Mouse (Mus musculus): Measurements from ENCODE around the gene Zbtb44. TPM values are rescaled to one million over a fixed set of nuclear protein-coding genes. Genes with fewer than 3 reads are reported as not detected.
A peak's percentile ranks its signal among the peaks of the same experiment; 100 is the strongest.

Gene Zbtb44
- 7.5 and 7.6 TPM in 2 replicates for polyA plus RNA-seq (2015; fragmentation: Nextera tagmentation; extraction: Ambion mirVana)

- 0% methylated on average over 58 of the region's 79 CpGs for WGBS
- H3K4me2 ChIP-seq, result peak within 1 kb of the TSS; percentile 88
- H3K27ac ChIP-seq, result peak within 1 kb of the TSS; percentile 97
- no peaks in the 10 kb centered on the region for H3K27me3 ChIP-seq
- peak within 1 kb of the TSS; percentile 86 for H3K4me3 ChIP-seq (replicated peaks)
- H3K36me3 ChIP-seq, result no peaks in the 10 kb centered on the region; the same call in 1 of the 2 replicates
- H3K4me1 ChIP-seq, result peaks cover 12% of the 10 kb centered on the region
- H3K9me3 ChIP-seq (replicated peaks), result no peaks in the 10 kb centered on the region
- peak within 1 kb of the TSS; percentile 89 for H3K9ac ChIP-seq
- ATAC-seq (replicated peaks; ENCODE audit: low FRiP score), result peak; percentile 92
Observed at GRCm38 (mm10) chr9:31030532-31031413, at the start of gene Zbtb44. TSS of gene Zbtb44 (plus strand) at chr9:31030644.

- H3K4me1 ChIP-seq, result no peaks in the 10 kb centered on the region
- H3K4me2 ChIP-seq, result no peak overlapping the region
- no peak overlapping the region for H3K27ac ChIP-seq
- 72% methylated on average over 6 of the region's 6 CpGs for WGBS
- H3K36me3 ChIP-seq, result no peaks in the 10 kb centered on the region
- no peak overlapping the region for H3K9ac ChIP-seq
- no peak overlapping the region for H3K4me3 ChIP-seq (replicated peaks)
- ATAC-seq (replicated peaks; ENCODE audit: low FRiP score), result no peak
- no peaks in the 10 kb centered on the region for H3K9me3 ChIP-seq (replicated peaks)
- no peaks in the 10 kb centered on the region for H3K27me3 ChIP-seq
Observed at GRCm38 (mm10) chr9:30985782-30986181, 44.7 kb upstream of the Zbtb44 start.

GRCm38 (mm10) chr9:30993106-30993505, 37.3 kb upstream of the Zbtb44 start:
- Histone ChIP-seq H3K9me3 (replicated peaks) (no peaks in the 10 kb centered on the region), H3K4me1 (peaks cover 11% of the 10 kb centered on the region; the same call in 1 of the 2 replicates), H3K4me2 (no peak overlapping the region), H3K27ac (no peak overlapping the region), H3K27me3 (no peaks in the 10 kb centered on the region), H3K4me3 (replicated peaks) (no peak overlapping the region), H3K36me3 (no peaks in the 10 kb centered on the region), H3K9ac (no peak overlapping the region)
- no peak for ATAC-seq (replicated peaks; ENCODE audit: low FRiP score)
- 77% methylated on average over 5 of the region's 5 CpGs for WGBS

- H3K27me3 ChIP-seq, result no peaks in the 10 kb centered on the region
- no peak overlapping the region for H3K4me3 ChIP-seq (replicated peaks)
- no peaks in the 10 kb centered on the region for H3K9me3 ChIP-seq (replicated peaks)
- no peak overlapping the region for H3K9ac ChIP-seq
- H3K4me1 ChIP-seq, result peaks cover 11% of the 10 kb centered on the region; the same call in 1 of the 2 replicates
- no peak overlapping the region for H3K4me2 ChIP-seq
- no peaks in the 10 kb centered on the region for H3K36me3 ChIP-seq
- ATAC-seq (replicated peaks; ENCODE audit: low FRiP score), result peak; percentile 96
- H3K27ac ChIP-seq, result no peak overlapping the region
- WGBS, result 36% methylated on average over 12 of the region's 12 CpGs
Observed at GRCm38 (mm10) chr9:30996590-30997562, 33.6 kb upstream of the Zbtb44 start.

GRCm38 (mm10) chr9:31000641-31001040, 29.8 kb upstream of the Zbtb44 start:
- H3K4me2 ChIP-seq, result no peak overlapping the region
- WGBS, result 68% methylated on average over 10 of the region's 10 CpGs
- H3K27me3 ChIP-seq, result no peaks in the 10 kb centered on the region
- no peak overlapping the region for H3K27ac ChIP-seq
- no peak for ATAC-seq (replicated peaks; ENCODE audit: low FRiP score)
- no peak overlapping the region for H3K4me3 ChIP-seq (replicated peaks)
- peaks cover 11% of the 10 kb centered on the region; the same call in 1 of the 2 replicates for H3K4me1 ChIP-seq
- no peak overlapping the region for H3K9ac ChIP-seq
- no peaks in the 10 kb centered on the region for H3K9me3 ChIP-seq (replicated peaks)
- H3K36me3 ChIP-seq, result no peaks in the 10 kb centered on the region

GRCm38 (mm10) chr9:31002528-31002927, 27.9 kb upstream of the Zbtb44 start:
- ATAC-seq (replicated peaks; ENCODE audit: low FRiP score), result no peak
- Histone ChIP-seq H3K4me2 (no peak overlapping the region), H3K4me3 (replicated peaks) (no peak overlapping the region), H3K27ac (no peak overlapping the region), H3K36me3 (no peaks in the 10 kb centered on the region), H3K27me3 (no peaks in the 10 kb centered on the region), H3K9me3 (replicated peaks) (no peaks in the 10 kb centered on the region), H3K9ac (no peak overlapping the region), H3K4me1 (peaks cover 1% of the 10 kb centered on the region; the same call in 1 of the 2 replicates)
- 77% methylated on average over 4 of the region's 4 CpGs for WGBS

- WGBS, result 73% methylated on average over 2 of the region's 2 CpGs
- H3K27ac ChIP-seq, result no peak overlapping the region
- H3K4me1 ChIP-seq, result no peaks in the 10 kb centered on the region
- H3K4me2 ChIP-seq, result no peak overlapping the region
- H3K9ac ChIP-seq, result no peak overlapping the region
- H3K36me3 ChIP-seq, result no peaks in the 10 kb centered on the region
- no peaks in the 10 kb centered on the region for H3K27me3 ChIP-seq
- ATAC-seq (replicated peaks; ENCODE audit: low FRiP score), result no peak
- no peaks in the 10 kb centered on the region for H3K9me3 ChIP-seq (replicated peaks)
- no peak overlapping the region for H3K4me3 ChIP-seq (replicated peaks)
Observed at GRCm38 (mm10) chr9:31009334-31009733, 21.1 kb upstream of the Zbtb44 start.

- no peak for ATAC-seq (replicated peaks; ENCODE audit: low FRiP score)
- H3K4me2 ChIP-seq, result no peak overlapping the region
- no peaks in the 10 kb centered on the region for H3K27me3 ChIP-seq
- WGBS, result 52% methylated on average over 3 of the region's 3 CpGs
- no peaks in the 10 kb centered on the region for H3K9me3 ChIP-seq (replicated peaks)
- H3K36me3 ChIP-seq, result no peaks in the 10 kb centered on the region
- no peaks in the 10 kb centered on the region for H3K4me1 ChIP-seq
- no peak overlapping the region for H3K4me3 ChIP-seq (replicated peaks)
- H3K27ac ChIP-seq, result no peak overlapping the region
- no peak overlapping the region for H3K9ac ChIP-seq
Observed at GRCm38 (mm10) chr9:31010040-31010439, 20.4 kb upstream of the Zbtb44 start.

GRCm38 (mm10) chr9:31010749-31011148, 19.7 kb upstream of the Zbtb44 start:
- Histone ChIP-seq H3K9ac (no peak overlapping the region), H3K27ac (no peak overlapping the region), H3K4me1 (no peaks in the 10 kb centered on the region), H3K36me3 (no peaks in the 10 kb centered on the region), H3K9me3 (replicated peaks) (no peaks in the 10 kb centered on the region), H3K4me2 (no peak overlapping the region), H3K27me3 (no peaks in the 10 kb centered on the region), H3K4me3 (replicated peaks) (no peak overlapping the region)
- no peak for ATAC-seq (replicated peaks; ENCODE audit: low FRiP score)
- WGBS, result 56% methylated on average over 3 of the region's 3 CpGs

- Histone ChIP-seq H3K9ac (no peak overlapping the region), H3K4me1 (no peaks in the 10 kb centered on the region), H3K27me3 (no peaks in the 10 kb centered on the region), H3K36me3 (no peaks in the 10 kb centered on the region), H3K4me3 (replicated peaks) (no peak overlapping the region), H3K27ac (no peak overlapping the region), H3K4me2 (no peak overlapping the region), H3K9me3 (replicated peaks) (no peaks in the 10 kb centered on the region)
- no peak for ATAC-seq (replicated peaks; ENCODE audit: low FRiP score)
- 50% methylated on average over 1 of the region's 1 CpGs for WGBS
Observed at GRCm38 (mm10) chr9:31011533-31011932, 18.9 kb upstream of the Zbtb44 start.

- H3K36me3 ChIP-seq, result no peaks in the 10 kb centered on the region
- ATAC-seq (replicated peaks; ENCODE audit: low FRiP score), result no peak
- H3K4me2 ChIP-seq, result no peak overlapping the region
- 80% methylated on average over 4 of the region's 4 CpGs for WGBS
- H3K27ac ChIP-seq, result no peak overlapping the region
- H3K27me3 ChIP-seq, result no peaks in the 10 kb centered on the region
- no peaks in the 10 kb centered on the region for H3K9me3 ChIP-seq (replicated peaks)
- no peak overlapping the region for H3K9ac ChIP-seq
- no peaks in the 10 kb centered on the region for H3K4me1 ChIP-seq
- no peak overlapping the region for H3K4me3 ChIP-seq (replicated peaks)
Observed at GRCm38 (mm10) chr9:31012674-31013073, 17.8 kb upstream of the Zbtb44 start.

GRCm38 (mm10) chr9:31013415-31013814, 17.0 kb upstream of the Zbtb44 start:
- H3K4me2 ChIP-seq, result no peak overlapping the region
- no peak overlapping the region for H3K9ac ChIP-seq
- no peak for ATAC-seq (replicated peaks; ENCODE audit: low FRiP score)
- H3K36me3 ChIP-seq, result no peaks in the 10 kb centered on the region
- no peak overlapping the region for H3K4me3 ChIP-seq (replicated peaks)
- no peaks in the 10 kb centered on the region for H3K4me1 ChIP-seq
- no peaks in the 10 kb centered on the region for H3K9me3 ChIP-seq (replicated peaks)
- 94% methylated on average over 4 of the region's 4 CpGs for WGBS
- no peak overlapping the region for H3K27ac ChIP-seq
- H3K27me3 ChIP-seq, result no peaks in the 10 kb centered on the region

Data from kidney, embryonic 15.5 days (tissue).